Mouse (Mus musculus) testis, adult 2 months (tissue): ENCODE results near the gene Arid1a.

ENCODE experiments used
- CTCF ChIP-seq: fragments of 200-500 bp; IDR thresholded peaks from 2 replicates; pipeline ENCODE4 v1.5.1; 2012; ENCODE audit warnings: low read depth, mild to moderate bottlenecking, inconsistent platforms, low read length, moderate library complexity; ENCODE audit not compliant: control insufficient read depth, insufficient read depth, insufficient replicate concordance
- POLR2A ChIP-seq: fragments of 200-500 bp; IDR thresholded peaks from 2 replicates; pipeline ENCODE4 v1.6.1; 2012; ENCODE audit warnings: low read depth, mild to moderate bottlenecking, inconsistent platforms, low read length, moderate library complexity; ENCODE audit not compliant: control insufficient read depth

DNA sequence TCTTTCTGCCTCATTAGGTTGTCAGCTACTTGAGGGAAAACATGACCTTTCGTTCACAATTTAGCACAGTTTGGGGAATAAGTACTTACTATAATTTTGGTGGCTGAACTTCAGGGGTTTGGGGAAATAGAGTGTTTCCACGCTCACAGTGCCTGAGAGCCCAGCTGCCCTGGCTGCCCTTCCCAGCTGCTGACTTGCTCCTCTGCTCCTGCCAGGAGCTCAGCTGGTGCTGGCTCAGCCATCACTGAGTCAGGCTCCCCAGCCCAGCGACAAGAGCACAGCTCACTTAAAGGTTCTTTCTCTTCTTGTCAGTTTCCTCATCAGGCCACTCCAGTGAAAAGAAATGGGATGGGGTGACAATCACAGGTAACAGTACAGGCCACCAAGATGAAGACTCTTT, 88.0 kb downstream of the Arid1a start:
- TF ChIP-seq POLR2A (no peak), CTCF (no peak)
